Mouse (Mus musculus): ENCODE measurements around the gene Pced1b. TPM values are rescaled to one million over a fixed set of nuclear protein-coding genes. Genes with fewer than 3 reads are reported as not detected.

Gene Pced1b
- polyA plus RNA-seq, 1 experiment from 2014 or later: 1.9 TPM

DNA sequence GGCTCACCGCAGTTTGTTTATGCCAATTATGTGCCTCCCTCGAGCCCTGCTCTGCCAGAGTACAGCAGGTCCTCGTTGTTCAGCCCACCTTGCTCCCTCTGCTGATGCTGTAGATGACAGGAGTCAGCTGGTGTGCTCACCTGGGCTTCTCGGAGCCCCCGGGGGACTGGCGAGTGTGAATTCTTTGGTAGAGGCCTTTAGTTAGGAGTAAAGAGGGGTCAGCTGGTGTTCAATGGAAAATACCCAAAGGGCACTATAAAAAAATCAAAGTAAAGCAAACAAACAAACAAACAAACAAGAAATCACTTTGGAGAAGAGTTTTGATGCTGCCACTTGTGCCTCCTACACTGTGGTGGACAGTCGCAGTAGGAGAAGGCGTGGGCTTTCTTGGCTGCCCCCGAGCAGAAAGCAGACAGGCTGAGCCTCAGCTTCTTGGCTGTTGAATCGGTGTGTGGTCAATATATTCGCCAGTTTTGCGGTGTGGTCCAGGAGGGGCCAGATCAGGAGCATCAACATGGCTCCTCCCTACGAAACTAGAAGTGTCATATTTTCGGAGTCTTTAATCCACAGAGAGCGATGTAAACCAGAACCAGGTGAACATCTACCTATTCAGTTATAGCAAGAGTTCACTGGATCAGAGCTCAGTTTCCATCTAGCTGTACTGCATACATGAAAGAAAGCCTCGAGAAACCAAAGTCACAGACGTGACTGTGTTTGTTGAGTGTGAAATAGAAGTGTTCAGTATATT is 11.8 kb downstream of the Pced1b start:
- H3K36me3 ChIP-seq: no peaks in the 10 kb centered on the region
- no peaks in the 10 kb centered on the region for H3K27me3 ChIP-seq
- H3K4me2 ChIP-seq: no peak overlapping the region
- ATAC-seq (replicated peaks; ENCODE audit: insufficient number of reproducible peaks, insufficient read depth, low FRiP score, low read depth): no peak
- H3K4me1 ChIP-seq (replicated peaks): no peaks in the 10 kb centered on the region; the same call in 1 of the 2 replicates
- H3K9me3 ChIP-seq (replicated peaks): no peaks in the 10 kb centered on the region
- H3K4me3 ChIP-seq: no peak overlapping the region
- no peak overlapping the region for H3K9ac ChIP-seq
- no peak overlapping the region for H3K27ac ChIP-seq
- 86% methylated on average over 17 of the region's 17 CpGs for WGBS

DNA sequence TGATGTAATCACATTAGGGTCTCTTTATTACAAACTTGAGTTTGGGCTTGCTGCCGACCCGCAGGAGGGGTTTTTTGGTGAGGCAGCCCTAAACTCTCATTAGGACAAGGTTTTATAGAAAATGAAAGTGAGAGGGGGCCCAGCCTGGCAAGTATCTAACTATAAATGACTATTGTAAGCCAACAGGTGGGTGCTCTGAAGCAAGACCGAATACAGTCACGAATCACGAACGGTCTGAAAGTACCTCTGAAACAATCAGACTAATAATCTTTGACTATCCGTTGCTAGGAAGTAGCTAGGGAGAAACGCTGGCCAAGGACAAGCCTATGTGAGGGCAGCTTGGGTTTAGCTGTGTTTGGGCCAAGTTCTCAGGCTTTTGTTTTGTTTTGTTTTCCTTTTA is 12.4 kb downstream of the Pced1b start:
- no peaks in the 10 kb centered on the region for H3K9me3 ChIP-seq (replicated peaks)
- ATAC-seq (replicated peaks; ENCODE audit: insufficient number of reproducible peaks, insufficient read depth, low FRiP score, low read depth): no peak
- no peaks in the 10 kb centered on the region for H3K36me3 ChIP-seq
- H3K27ac ChIP-seq: no peak overlapping the region
- WGBS: 73% methylated on average over 8 of the region's 8 CpGs
- H3K4me2 ChIP-seq: no peak overlapping the region
- no peaks in the 10 kb centered on the region for H3K27me3 ChIP-seq
- H3K4me1 ChIP-seq (replicated peaks): no peaks in the 10 kb centered on the region; the same call in 1 of the 2 replicates
- no peak overlapping the region for H3K4me3 ChIP-seq
- H3K9ac ChIP-seq: no peak overlapping the region

GRCm38 (mm10) chr15:97259968-97260597 is 13.2 kb downstream of the Pced1b start:
- H3K9me3 ChIP-seq (replicated peaks): no peaks in the 10 kb centered on the region
- H3K4me1 ChIP-seq (replicated peaks): no peaks in the 10 kb centered on the region; the same call in 1 of the 2 replicates
- H3K36me3 ChIP-seq: no peaks in the 10 kb centered on the region
- WGBS: 75% methylated on average over 11 of the region's 11 CpGs
- no peak for ATAC-seq (replicated peaks; ENCODE audit: insufficient number of reproducible peaks, insufficient read depth, low FRiP score, low read depth)
- H3K4me2 ChIP-seq: no peak overlapping the region
- no peaks in the 10 kb centered on the region for H3K27me3 ChIP-seq
- no peak overlapping the region for H3K4me3 ChIP-seq
- no peak overlapping the region for H3K27ac ChIP-seq
- no peak overlapping the region for H3K9ac ChIP-seq

DNA sequence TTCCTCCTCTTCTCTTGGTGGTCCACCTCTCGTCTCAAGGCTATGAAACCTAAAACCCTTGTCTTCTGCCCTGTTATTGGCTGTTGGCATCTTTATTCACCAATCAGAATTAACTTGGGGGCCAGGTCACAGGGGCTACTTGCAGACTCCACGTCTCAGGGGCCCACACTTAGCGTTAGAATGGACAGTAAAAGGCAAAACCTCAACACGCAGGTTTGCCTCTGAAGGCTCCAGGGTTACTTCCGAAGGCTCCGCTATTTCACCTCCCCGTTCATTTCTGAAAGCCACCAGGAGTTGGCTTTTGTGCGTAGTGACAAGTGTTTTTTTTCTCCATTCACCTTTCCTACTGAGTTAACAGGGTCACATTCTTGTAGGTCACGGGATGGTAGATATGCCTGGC is 15.3 kb downstream of the Pced1b start:
- Histone ChIP-seq H3K27ac (no peak overlapping the region), H3K4me1 (replicated peaks) (no peaks in the 10 kb centered on the region; the same call in 1 of the 2 replicates), H3K9ac (no peak overlapping the region), H3K27me3 (no peaks in the 10 kb centered on the region), H3K9me3 (replicated peaks) (no peaks in the 10 kb centered on the region), H3K36me3 (no peaks in the 10 kb centered on the region), H3K4me2 (no peak overlapping the region), H3K4me3 (no peak overlapping the region)
- 75% methylated on average over 9 of the region's 9 CpGs for WGBS
- ATAC-seq (replicated peaks; ENCODE audit: insufficient number of reproducible peaks, insufficient read depth, low FRiP score, low read depth): no peak

DNA sequence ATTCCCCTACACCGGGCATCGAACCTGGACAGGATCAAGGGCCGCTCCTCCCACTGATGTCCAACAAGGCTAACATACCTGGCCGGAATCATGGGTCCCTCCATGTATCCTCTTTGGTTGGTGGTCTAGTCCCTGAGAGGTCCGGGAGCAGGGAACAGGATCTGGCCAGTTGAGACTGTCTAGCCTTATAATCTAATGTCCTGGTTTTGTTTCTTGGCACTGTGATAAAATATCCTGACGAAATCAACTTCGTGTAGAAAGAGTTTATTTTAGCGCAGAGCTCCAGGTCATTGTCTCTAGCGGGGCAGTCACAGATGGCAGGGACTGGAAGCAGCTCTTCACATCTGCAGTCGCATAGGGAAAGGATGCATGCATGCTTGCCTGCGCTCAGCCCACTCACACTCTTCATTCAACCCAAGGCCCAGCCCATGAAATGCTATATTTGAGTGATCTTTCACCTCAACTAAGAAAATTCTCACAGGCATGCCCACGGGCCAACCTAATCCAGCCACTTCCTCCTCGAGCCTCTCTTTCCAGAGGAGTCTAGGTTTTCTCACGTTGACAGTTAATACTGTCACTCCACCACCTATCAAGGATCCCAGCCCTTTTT is 19.4 kb downstream of the Pced1b start:
- H3K27me3 ChIP-seq: no peaks in the 10 kb centered on the region
- no peak overlapping the region for H3K27ac ChIP-seq
- no peak for ATAC-seq (replicated peaks; ENCODE audit: insufficient number of reproducible peaks, insufficient read depth, low FRiP score, low read depth)
- H3K4me2 ChIP-seq: no peak overlapping the region
- WGBS: 71% methylated on average over 14 of the region's 14 CpGs
- no peaks in the 10 kb centered on the region for H3K4me1 ChIP-seq (replicated peaks)
- H3K36me3 ChIP-seq: no peaks in the 10 kb centered on the region
- H3K9me3 ChIP-seq (replicated peaks): no peaks in the 10 kb centered on the region
- no peak overlapping the region for H3K4me3 ChIP-seq
- no peak overlapping the region for H3K9ac ChIP-seq

- Histone ChIP-seq H3K27ac (no peak overlapping the region), H3K4me2 (no peak overlapping the region), H3K9me3 (replicated peaks) (no peaks in the 10 kb centered on the region), H3K4me1 (replicated peaks) (no peaks in the 10 kb centered on the region), H3K27me3 (no peaks in the 10 kb centered on the region), H3K9ac (no peak overlapping the region), H3K36me3 (no peaks in the 10 kb centered on the region), H3K4me3 (no peak overlapping the region)
- ATAC-seq (replicated peaks; ENCODE audit: insufficient number of reproducible peaks, insufficient read depth, low FRiP score, low read depth): no peak
- 44% methylated on average over 8 of the region's 8 CpGs for WGBS
These were observed 20.3 kb downstream of the Pced1b start for GRCm38 (mm10) chr15:97267094-97267695.

DNA sequence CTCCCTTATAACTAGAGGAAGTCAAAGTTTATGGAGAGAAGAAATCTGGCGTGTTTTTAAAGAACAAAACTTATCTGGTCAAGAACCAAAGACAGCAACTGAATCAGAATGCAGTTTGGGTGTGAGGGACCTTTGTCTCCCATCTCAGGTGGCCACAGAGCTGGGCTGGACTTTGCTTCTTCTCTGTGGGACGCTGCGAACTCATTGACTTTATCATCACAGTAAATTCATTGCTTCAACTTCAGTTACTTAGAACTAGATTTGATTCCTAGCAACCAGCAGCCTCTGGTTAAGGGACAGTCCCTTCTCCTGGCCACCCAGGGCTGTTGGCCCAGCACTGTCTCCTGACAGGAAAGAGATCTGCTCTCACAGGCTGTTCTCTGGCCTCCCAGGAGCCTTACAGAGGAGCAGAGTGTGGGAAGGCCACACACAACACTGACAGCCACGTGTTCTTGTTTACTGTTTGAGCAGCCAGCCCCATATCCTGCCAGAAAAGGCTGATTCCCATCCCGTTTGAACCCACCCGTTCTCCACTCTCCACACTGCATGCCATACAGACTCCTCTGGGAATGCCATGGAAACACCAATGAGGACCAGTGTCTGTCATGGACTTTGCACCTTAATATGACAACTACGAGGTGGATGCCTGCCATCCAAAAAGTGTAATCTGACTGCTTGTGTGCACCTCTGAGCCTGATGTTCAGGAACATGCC is 25.2 kb downstream of the Pced1b start:
- no peaks in the 10 kb centered on the region for H3K27me3 ChIP-seq
- no peak overlapping the region for H3K27ac ChIP-seq
- H3K4me3 ChIP-seq: no peak overlapping the region
- H3K4me1 ChIP-seq (replicated peaks): no peaks in the 10 kb centered on the region
- WGBS: 49% methylated on average over 7 of the region's 7 CpGs
- peak; percentile 47; the same call in 1 of the 2 replicates for ATAC-seq (replicated peaks; ENCODE audit: insufficient number of reproducible peaks, insufficient read depth, low FRiP score, low read depth)
- no peak overlapping the region for H3K4me2 ChIP-seq
- no peaks in the 10 kb centered on the region for H3K36me3 ChIP-seq
- H3K9me3 ChIP-seq (replicated peaks): no peaks in the 10 kb centered on the region
- no peak overlapping the region for H3K9ac ChIP-seq

DNA sequence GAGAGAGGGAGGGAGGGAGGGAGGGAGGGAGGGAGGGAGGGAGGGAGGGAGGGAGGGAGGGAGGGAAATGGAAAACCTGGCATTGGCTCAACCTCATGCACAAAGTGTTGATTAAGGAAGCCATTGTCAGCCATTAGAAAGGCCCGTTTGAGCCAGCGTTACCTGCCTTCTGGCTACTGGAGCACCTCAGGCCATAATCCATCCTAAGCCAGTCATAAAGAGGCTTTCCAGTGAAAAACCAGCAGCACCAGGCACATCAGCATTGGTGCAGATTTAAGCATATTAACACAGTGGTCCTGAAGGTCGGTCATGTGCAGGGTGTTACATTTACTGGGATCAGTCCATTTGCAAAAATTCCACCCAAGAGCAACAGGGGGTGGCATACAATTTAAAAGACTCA is 25.9 kb downstream of the Pced1b start:
- ATAC-seq (replicated peaks; ENCODE audit: insufficient number of reproducible peaks, insufficient read depth, low FRiP score, low read depth): no peak
- H3K36me3 ChIP-seq: no peaks in the 10 kb centered on the region
- no peak overlapping the region for H3K4me3 ChIP-seq
- H3K4me2 ChIP-seq: no peak overlapping the region
- no peak overlapping the region for H3K27ac ChIP-seq
- 73% methylated on average over 3 of the region's 3 CpGs for WGBS
- no peaks in the 10 kb centered on the region for H3K27me3 ChIP-seq
- no peaks in the 10 kb centered on the region for H3K4me1 ChIP-seq (replicated peaks)
- H3K9me3 ChIP-seq (replicated peaks): no peaks in the 10 kb centered on the region
- H3K9ac ChIP-seq: no peak overlapping the region

DNA sequence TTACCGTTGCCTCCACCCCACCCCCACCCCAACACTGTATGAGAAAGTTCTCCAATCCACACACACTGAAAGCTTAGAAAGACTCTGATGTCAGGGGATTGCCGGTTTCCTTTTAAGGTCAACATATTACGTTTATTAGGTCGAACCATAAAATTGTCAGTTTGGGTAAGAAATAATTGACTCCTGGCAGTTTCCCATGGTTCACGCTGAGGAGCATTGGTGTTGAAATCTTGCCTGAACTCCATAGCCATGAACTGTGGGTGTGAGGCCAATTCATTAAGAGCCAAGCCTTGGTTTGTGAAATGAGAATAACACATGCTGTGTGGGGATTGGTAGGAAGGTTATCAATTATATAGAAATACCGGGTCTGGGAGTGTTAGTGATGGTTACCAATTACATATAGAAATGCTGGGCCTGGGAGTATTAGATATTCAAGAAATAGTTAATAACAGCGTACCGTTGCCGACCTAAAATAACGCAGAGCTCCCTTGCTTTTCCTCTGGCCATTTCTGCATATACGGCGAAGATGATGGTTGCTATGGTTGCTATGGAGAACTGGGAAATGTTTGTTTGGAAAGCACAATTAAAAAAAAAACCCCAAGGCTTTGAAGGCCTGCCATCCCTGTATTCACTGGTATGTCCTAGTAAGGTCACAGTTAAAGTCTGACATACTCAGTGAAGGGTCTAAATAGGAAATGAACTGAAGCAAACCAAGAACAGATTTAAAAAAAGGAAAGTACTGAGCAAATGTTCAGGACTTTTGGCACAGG is 28.9 kb downstream of the Pced1b start:
- H3K4me2 ChIP-seq: no peak overlapping the region
- WGBS: 87% methylated on average over 12 of the region's 12 CpGs
- no peak for ATAC-seq (replicated peaks; ENCODE audit: insufficient number of reproducible peaks, insufficient read depth, low FRiP score, low read depth)

GRCm38 (mm10) chr15:97276660-97277153 is 29.8 kb downstream of the Pced1b start:
- no peak overlapping the region for H3K9ac ChIP-seq
- H3K36me3 ChIP-seq: no peaks in the 10 kb centered on the region
- no peak for ATAC-seq (replicated peaks; ENCODE audit: insufficient number of reproducible peaks, insufficient read depth, low FRiP score, low read depth)
- 76% methylated on average over 20 of the region's 20 CpGs for WGBS
- no peak overlapping the region for H3K4me2 ChIP-seq
- H3K4me3 ChIP-seq: no peak overlapping the region
- no peaks in the 10 kb centered on the region for H3K27me3 ChIP-seq
- H3K4me1 ChIP-seq (replicated peaks): no peaks in the 10 kb centered on the region
- H3K9me3 ChIP-seq (replicated peaks): no peaks in the 10 kb centered on the region
- no peak overlapping the region for H3K27ac ChIP-seq

More for the DNA sequence above, 28.9 kb downstream of the Pced1b start:
- Histone ChIP-seq H3K36me3 (no peaks in the 10 kb centered on the region), H3K27me3 (no peaks in the 10 kb centered on the region), H3K4me1 (replicated peaks) (no peaks in the 10 kb centered on the region), H3K9ac (no peak overlapping the region), H3K9me3 (replicated peaks) (no peaks in the 10 kb centered on the region), H3K4me3 (no peak overlapping the region), H3K27ac (no peak overlapping the region)
